Mouse (Mus musculus) MN1 (cell line): ENCODE measurements around the gene Ercc1.

Experiments used
- DNase-seq: peaks from one replicate; pipeline ENCODE4 v3.0.0-alpha.2; 2016; ENCODE audit warnings: low spot score

The Ercc1 gene

DNA sequence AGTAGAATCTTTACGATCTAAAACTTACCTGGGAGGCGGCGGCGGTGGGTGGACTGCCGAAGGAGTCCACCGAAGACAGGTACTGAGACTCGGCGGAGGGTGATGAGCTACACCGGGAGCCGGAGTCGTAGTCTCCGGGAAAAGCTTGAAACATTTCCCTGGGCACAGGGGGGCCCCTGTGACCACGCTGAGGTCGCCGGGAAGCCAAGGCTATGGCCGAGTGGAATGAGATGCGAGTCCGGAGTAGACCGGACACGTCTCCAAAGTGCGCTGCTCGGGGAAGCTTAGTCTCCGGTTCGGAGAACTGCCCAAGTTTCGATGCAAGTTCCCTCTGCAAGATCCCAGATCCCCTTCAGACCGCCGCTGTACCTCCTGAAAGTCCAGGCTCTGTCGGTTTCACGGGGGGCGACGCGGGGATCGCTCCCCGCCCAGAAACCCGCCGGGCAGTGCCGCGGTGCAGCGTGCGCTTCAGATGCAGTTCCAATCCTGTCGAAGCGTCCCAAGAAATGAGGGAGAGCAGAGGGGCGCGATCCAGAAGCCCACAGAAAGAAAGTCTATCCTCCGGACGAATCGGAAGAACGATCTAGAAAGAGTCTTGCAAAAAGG is 35.2 kb upstream of the Ercc1 start:
- DNase-seq = no peak

GRCm38 (mm10) chr7:19309884-19310641 is 34.5 kb upstream of the Ercc1 start, which contains the start of gene Fosb:
TSS of gene Fosb (minus strand) at chr7:19310051.
- DNase-seq = peak; percentile 96

- DNase-seq = no peak
Observed at GRCm38 (mm10) chr7:19311991-19312390, 32.6 kb upstream of the Ercc1 start.

- DNase-seq = no peak
Observed at GRCm38 (mm10) chr7:19314033-19314432, 30.5 kb upstream of the Ercc1 start.

DNA sequence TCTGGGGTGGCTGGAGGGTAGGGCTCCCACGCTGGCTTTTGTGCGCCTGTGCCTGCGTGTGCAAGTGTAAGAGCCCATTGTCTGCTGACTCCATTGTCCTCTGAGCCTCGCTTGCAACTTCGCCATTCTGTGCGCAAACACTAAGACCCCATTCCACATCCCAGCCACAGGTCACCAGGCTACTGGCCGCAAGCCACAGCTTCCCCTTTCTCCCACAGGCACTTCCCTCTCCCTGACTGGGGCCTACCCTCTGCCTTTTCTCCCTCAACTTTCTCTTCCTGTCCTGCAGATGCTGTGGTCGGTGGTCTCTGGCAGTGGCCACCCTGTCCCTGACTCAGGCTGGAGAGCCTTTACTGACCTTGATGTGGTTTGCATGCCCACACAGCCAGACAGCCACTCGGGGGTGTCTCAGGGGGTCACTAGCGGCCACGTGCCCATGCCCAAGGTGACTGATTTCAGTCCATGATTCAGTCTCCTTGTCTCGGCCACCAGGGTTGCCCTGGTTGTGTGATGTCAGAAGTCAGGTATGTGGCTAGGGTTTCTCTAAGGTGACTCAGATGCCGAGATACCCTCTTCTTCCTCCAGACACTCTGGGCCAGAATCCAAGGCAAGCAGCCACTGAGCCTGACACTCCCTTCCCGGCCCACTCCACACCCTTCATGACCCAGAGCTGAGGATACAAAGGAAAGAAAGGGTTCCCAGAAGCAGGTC is 28.0 kb upstream of the Ercc1 start:
- no peak for DNase-seq

- DNase-seq = no peak
Observed at GRCm38 (mm10) chr7:19318201-19318600, 26.4 kb upstream of the Ercc1 start.

- DNase-seq = no peak
Observed at GRCm38 (mm10) chr7:19318676-19319075, 25.9 kb upstream of the Ercc1 start.

DNA sequence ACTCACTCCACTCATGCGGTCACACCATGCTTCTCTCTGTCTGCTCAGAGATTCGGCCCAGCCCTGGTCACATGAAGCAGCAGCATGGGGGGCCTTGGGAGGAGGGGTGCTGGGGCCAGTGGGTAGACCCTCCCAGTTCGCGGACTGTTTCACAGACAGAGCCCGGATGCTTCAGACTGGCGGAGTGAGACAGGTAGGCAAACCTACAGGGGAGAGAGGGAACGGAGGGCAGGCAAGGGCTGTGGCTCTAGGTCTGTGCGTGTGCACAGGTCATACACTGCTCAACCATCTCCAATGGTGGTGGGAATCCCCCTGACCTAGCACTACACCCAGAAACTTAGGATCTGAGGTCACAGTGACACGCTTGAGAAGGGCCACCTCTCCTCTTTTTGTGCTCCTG is 25.1 kb upstream of the Ercc1 start:
- DNase-seq = peak; percentile 32

DNA sequence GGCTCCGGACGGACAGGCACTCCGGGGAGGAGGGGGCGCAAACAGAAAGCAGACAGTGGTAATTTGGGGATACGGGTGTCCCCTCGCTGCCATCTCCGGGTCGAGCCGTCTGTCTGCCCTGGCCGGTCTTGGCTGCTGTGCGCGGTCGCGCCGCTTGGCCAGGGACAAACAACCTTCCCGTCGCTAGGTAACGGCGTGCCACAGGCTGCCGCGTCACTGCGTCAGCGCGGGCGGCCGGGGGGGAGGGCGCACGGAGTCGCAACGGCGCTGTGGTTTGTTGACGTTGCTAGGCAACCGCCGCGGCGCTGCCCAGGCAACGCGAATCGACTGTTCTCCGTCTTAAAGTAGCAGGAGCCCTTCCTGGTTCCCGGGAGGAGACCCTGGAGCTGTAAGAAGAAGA is 24.7 kb upstream of the Ercc1 start:
- peak; percentile 97 for DNase-seq

- DNase-seq = no peak
Observed at GRCm38 (mm10) chr7:19320637-19321036, 23.9 kb upstream of the Ercc1 start.

DNA sequence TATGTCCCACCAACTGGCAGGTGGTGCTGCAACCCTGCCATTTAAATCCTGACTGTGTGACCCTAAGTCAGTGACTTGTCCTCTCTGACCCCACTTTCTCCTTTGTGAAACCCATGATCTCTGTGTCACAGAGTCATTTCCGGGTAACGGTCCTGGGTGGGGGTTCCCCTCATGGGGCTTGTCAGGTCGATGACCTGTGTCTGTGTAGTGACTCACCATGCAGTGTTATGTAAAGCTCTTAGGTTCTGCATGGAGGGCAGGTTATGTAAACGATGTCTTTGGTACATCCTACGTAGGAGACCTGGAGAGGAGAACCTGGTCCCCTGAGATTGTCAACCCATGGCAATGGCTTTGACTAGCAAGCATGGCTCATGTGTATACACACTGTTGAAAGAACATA is 23.1 kb upstream of the Ercc1 start:
- DNase-seq = no peak

DNA sequence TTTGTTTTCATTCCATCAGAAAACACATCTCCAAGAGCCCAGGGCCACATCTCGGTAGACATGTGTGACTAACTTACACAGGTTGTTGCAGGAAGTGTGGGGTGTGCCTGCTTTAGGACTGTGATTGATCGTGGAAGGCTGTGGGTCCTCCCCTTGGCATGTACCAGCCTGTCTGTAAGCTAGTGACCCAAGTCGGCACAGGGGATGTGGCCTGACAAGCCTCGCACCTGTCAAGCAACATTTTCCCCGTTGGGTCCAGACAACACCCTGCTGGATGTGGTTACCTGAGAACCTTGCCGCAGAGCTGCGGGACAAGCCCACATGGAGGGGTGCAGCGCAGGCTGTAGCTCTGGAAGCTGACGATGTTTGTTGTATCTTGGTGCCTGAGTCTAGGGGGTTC is 22.1 kb upstream of the Ercc1 start:
- DNase-seq = no peak

GRCm38 (mm10) chr7:19324221-19324620 is 20.4 kb upstream of the Ercc1 start:
- no peak for DNase-seq

- DNase-seq = no peak
Observed at GRCm38 (mm10) chr7:19325262-19326199, 19.0 kb upstream of the Ercc1 start.

DNA sequence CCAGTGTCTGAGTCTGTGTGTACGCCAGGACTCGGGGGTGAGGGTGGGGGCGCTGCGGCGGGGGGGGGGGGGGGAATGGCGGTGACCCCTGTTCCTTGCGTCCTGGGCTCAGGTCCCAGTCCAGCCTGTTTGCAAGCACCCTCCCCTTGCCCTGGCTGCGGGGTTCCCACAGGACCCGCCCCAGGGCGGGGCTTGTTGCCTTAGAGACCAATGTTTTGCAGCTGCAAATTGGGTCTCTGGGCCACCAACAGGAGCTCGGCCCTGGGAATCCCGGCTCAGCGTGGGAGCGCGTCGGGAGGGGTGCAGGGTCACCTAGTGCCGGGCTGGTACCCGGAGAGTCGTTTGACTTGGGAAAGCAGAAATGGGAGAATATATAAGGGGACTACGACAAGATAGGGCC is 18.2 kb upstream of the Ercc1 start:
- DNase-seq = peak; percentile 92

DNA sequence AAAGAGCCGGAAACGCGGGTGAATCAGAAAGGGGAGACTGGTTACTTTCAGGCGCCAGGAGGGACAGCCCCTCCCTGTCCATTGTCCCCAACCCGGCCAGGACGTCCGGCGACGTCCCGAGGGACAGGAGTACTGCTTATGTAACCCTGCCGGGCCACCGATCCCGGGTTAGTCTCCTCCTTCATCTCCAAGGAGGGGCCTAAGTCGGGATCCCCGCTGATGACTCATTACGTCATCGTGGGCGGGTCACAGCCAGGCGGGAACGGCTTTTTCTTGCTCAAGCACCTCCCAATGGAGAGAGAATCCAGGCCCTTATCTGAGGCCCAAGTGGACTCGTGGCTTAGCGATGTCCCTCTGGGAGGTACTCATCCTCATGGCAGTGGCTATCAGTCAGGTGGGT is 17.4 kb upstream of the Ercc1 start:
- peak; percentile 94 for DNase-seq

DNA sequence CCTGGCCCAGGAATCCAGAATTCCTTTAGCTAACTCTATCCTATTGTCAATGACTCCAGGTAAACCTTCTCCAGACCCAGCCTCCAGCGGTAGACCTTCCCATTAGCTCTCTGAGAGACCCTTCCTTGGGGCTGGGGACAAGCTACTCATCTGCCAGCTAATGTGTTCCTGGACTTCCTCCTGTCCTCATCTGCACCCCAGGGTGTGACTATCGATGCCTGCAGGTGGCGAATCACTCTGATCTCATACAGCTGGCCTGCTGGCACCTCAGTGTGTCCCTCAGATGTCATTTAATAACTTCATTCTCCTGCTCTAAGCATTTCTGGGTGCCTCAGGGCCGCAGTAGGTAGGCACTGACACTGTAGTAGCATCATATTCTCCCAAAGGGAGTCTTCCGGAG is 16.8 kb upstream of the Ercc1 start:
- no peak for DNase-seq

DNA sequence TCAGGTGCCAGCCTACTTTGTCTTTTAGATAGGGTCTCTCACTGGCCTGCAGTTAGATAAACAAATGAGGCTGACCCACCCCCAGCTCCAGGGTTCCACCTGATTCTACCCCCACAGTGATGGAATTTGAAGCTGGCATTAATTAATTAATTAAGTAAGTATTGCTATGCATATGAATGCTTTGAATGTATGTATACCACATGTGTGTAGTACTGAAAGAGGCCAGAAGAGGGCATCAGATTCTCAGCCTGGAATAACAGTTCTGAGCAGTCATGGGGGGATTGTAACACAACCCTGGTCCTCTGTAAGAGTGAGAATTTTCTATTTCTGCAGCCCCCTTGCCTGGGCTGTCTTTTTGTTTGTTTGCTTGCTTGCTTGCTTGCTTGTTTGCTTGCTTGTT is 16.2 kb upstream of the Ercc1 start:
- DNase-seq = no peak

- DNase-seq = no peak
Observed at GRCm38 (mm10) chr7:19331910-19332309, 12.7 kb upstream of the Ercc1 start.

DNA sequence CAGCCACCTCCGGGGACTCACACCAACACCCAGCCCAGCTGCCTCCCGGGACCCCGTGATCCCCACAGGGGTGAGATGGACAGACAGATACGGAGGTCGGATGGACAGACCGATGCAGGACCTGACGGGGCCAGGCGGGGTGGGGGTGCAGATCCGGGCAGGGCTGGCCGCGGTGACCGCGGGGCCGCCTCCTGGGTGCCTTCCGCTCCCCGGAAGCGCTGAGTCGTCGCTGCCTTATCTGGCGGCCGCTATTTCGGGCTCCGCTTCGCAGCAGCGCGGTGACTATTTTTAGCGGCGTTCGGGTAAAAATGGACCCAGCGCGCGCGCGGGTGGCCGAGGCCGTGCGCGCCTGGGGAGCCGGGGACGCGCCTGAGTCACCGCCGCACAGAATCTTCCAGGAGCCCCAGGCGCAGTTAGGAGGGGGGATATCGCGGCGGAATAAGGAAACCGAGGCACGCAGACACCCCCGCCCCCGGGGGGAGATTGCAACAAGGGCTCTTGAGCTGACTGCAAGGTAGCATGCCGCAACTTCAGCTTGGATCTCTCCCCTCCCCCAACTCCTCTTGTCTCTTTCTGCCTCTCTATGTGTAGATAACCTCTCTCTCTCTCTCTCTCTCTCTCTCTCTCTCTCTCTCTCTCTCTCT is 11.7 kb upstream of the Ercc1 start:
- DNase-seq = peak; percentile 71

DNA sequence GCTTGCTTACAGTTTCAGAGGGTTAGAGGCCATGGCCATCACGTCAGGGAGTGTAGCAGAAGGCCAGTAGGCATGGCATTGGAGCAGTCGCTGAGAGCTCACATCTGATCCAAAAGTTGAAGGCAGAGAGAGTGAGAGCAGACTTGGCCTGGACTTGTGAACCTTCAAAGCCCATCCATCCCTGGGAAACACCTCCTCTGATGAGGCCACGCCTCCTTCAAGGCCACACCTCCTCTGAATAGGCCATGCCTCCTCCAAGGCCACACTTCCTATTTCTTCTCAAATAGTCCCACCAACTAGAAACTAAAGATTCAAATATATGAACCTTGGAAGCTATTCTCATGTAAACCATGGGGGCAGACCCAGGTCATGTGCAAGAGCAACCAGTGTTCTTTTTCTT is 9.0 kb upstream of the Ercc1 start:
- DNase-seq = no peak

DNA sequence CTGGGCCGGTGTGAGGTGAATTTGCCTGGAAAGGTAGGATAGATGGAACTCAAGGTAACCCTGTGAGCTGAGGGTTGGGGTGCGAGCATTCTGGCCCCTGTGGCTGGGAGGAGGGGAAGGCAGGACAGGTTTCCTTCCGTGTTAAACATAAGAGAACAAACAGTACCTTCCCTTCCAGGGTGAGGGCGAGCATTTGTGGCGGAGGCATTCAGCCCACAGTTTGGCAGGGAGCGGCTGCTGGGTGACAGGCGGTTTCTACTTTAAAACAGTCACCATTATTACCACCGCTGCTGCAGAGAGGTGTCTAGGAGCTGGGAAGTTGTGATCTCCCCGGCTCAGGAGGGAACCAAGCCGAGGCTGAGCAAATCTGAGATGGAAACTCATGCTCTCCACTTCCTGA is 7.5 kb upstream of the Ercc1 start:
- no peak for DNase-seq
